Mouse (Mus musculus): ENCODE measurements around the gene Ntsr1.

DNA sequence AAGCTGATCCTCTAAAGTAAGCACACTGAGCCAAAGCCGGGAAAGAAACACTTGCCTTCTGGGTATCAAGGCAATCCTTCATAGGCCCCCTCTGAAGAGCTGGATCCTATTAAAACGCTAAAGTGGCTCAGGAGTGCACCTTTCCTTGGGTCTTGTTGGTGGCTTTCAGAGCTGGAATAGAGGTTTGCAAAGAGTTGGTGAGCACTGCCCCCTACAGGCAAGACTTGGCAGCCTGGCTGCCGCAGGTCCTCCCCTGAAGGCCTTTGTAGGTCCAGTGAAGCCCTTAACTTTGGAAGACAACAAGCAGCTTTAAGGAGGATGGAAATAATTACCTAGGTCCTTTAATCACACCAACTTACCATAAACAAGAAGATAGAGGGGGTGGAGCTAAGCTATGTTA lies 78.9 kb downstream of the Ntsr1 start:
- TF ChIP-seq MAFK (IDR thresholded peaks at IDR 0.05; ENCODE audit: insufficient read depth, low read depth, low read length): no peak
- TF ChIP-seq HCFC1 (IDR thresholded peaks at IDR 0.05; ENCODE audit: borderline replicate concordance, insufficient read depth, low read length): no peak
- no peak for TF ChIP-seq CHD2 (IDR thresholded peaks at IDR 0.05; ENCODE audit: low read depth, low read length)

Measured in ES-E14 (cell line).